Mouse (Mus musculus): ENCODE measurements around the gene Far2.

Far2 gene

DNA sequence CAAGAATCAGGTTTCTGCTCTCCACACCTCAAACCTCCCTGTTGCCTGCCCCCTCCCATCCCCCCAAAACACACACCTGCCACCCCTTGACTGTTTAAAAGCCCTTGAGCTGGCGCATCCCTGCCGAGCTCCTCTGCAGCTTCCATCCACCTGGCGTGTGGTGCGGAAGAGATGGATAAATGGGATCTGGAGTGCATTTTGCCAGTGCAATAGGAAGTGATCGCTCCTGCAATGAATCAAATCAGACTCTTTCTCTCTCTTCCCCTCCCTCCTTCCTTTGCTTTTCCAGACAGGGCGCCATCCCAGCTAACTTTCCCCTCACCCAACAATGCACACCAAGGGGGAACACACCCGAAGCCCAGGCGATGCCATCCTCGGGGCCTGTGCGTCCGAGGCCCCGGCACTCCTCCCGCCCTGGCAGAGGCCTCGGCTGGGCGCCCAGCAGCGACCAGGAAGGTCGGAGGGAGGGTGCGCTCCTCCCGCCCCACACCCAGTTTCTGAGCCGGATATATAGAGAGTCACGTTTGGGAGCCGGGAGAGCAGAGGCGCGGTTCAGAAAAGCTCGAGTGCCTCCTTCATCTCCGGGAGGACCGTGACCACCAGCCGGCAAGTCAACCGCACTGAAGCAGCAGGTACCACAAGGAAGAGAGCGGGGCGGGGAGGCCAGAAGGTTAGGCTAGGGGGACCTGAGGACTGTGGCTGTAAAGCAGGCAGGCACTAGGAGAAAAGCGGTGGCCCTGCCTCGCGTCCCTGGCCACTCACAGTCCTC is at the start of gene Far2:
TSS of gene Far2 (plus strand) at position 379 of the 769 bp plus-strand sequence.
- no peak for DNase-seq (ENCODE audit: low read depth, low spot score)

DNA sequence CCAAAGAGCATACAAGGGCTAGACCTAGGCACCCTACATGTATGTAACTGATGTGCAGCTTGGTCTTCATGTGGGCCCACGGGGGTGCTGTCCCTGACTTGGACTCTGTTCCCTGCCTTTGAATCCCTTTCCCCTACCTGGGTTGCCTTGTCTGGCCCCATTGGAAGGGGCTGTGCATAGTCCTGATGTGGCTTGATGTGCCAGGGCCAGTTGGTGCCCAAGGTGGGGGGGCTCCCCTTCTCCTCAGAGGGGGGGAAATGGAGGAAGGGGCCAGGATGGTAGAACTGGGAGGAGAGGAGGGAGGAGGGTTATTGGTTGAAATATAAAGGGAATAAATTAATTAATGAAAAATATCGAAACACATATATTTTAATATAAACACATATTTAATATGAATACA is 46.6 kb upstream of the Far2 start:
- no peak for DNase-seq (ENCODE audit: low read depth, low spot score)

DNA sequence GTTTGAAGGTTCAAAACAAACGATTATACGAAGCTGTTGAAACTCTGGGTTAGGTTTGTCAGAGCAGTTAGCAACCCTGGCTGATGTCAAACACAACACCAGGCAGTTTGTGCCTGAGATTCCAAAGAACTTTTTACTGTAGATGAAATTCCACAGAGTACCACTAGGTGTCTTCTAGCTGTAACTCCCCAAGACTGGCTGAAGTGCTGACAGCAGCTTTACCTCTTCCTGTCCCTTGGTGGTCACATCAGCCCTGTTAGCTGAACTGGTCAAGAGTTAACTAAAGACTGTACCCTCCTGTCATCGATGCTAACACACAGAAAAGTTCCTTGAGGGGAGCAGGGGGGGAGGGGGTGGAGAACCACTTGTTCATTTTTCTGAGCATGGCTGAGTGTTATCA is 46.0 kb upstream of the Far2 start:
- DNase-seq (ENCODE audit: low read depth, low spot score) = peak; percentile 17

DNA sequence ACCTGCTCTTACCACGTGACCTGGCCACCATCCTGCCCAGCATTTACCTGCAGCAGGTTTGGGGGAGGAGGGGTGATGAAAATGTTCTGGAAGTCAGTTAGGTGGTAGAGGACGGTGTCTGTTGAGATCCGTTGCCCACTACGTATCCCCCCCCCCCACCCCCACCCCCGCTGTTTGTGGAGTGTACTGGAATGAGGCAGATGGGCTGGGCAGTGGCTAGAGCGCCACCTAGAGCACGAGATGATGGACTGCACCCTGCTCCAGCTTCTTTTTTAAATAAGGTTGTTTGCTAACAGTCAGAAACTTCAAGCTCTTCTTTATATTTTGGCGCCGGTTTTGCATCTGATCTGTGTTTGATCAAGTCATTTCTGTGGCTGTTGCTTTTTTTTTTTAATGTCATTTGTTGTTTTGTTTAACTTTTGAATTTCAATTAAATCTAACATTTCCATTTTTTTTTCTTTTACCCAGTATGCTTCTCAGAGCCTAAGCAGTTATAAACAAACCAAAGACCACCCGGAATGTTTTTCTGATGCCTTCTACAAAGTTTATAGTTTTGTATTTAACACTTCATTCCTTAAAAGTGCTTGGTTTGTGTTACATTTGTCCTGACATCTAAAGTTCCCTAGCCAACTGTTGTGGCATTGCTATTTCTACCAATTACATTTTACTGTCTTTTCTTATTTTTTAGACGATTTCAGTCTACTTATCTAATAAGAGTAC is 40.8 kb upstream of the Far2 start:
- DNase-seq (ENCODE audit: low read depth, low spot score) = no peak

DNA sequence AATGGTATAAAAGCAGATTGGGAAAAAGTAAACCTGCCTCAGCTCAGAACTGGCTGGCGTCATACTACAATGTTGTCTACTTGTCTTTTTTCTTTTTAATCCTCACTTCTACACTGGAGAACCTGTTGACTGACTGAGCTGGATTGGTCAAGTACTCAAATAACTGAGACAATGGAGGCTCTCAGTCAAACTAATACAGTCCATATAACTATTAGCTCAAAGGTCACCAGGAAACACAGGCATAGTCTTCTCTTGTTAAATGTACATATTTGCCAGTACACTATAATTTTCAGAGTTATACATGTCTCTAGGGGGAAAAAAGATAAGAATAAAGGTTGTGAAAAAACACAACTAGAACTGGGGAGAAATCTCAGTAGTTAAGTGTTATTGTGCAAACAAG is 6.3 kb upstream of the Far2 start:
- DNase-seq (ENCODE audit: low read depth, low spot score) = no peak

DNA sequence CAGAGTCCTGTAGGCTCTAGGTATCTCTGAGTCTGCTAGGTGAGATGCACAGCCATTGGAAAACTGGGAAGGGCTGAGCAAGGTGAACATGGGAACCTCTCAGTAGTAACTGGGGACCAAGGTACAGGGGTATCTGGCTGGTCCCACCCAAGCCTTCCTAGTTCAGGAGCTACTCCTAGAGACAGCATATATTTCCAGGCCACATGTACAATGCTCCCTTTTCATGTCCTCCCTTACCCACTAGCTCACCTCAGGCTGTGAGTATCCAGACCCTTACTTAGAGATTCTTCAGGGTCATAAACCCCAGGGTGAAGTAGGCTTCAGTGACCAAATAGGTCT is 560 bp downstream of the Far2 start:
- DNase-seq (ENCODE audit: low read depth, low spot score) = no peak

DNA sequence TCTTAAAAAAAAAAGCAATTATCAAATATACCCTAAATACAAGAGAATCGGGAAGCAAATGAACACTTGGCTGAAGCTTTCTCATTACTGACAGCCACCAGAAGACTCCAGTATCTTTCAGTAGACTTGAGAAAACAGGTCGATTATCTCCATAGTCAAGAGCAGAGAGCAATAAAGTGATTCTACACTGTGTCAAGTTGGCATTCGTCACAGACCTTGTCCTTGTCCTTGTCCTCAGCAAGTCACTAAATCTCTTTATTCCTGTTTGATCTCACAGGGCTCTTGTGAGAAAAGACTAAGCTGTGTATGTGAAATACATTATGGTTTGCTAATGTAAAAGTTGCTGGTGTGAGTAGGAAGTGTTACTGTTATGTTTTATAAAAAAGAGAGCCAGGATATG is 16.1 kb downstream of the Far2 start:
- no peak for DNase-seq (ENCODE audit: low read depth, low spot score)

DNA sequence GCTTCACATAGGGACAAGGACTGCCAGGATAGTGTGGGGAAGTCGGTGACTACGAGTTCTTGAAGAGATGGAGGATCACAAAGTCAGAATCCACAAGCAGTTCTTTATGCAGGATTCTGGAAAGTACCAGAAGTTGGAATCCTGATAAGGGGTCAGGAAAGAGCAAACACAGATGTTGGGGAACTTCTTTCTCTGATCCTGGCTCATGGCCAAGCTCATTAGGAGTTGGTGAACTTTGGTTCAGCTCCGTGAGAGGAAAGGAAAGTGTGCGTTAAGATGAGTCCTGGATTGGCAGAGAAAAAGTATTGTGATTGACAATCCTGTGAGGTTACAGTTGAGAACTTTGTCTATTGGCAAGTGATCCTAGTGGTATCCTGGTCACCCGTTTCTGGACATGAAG is 19.2 kb downstream of the Far2 start:
- DNase-seq (ENCODE audit: low read depth, low spot score) = no peak

DNA sequence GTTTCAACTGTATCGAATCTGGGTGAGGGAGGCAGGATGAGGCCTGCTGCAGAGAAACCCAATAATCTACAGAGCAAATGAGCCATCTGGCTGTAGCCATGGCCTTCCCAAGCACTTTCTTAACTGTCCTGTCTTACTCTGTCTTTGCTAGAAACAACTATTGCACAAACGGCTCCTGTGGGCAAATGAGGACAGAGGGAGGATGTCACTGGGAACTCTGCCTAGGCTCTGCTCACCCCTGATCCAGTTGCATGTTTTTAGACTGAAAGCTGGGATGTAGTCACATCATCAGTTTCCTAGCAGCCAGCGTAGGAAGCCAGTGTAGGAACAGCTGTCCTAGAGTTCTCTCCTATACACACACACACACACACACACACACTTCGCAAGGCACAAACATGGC is 21.7 kb downstream of the Far2 start:
- no peak for DNase-seq (ENCODE audit: low read depth, low spot score)

DNA sequence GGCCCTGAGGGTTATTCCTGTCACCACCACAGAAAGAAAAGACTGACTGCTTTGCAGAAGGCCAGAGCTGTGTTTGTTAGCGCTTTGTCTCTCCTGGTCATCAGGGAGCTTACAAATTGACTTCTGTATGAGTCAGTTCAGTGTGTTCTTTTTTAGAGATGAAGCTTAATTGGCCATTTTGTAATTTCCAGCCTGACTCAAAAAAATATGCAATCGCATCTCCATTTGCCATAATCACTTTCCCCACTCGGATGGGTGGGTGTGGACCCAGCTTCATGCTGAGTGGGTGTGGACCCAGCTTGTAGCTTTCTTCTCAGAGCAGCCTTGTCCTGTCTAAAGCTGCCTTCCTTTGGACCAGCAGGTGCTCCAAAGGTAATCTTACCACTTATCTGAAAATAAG is 26.5 kb downstream of the Far2 start:
- no peak for DNase-seq (ENCODE audit: low read depth, low spot score)

DNA sequence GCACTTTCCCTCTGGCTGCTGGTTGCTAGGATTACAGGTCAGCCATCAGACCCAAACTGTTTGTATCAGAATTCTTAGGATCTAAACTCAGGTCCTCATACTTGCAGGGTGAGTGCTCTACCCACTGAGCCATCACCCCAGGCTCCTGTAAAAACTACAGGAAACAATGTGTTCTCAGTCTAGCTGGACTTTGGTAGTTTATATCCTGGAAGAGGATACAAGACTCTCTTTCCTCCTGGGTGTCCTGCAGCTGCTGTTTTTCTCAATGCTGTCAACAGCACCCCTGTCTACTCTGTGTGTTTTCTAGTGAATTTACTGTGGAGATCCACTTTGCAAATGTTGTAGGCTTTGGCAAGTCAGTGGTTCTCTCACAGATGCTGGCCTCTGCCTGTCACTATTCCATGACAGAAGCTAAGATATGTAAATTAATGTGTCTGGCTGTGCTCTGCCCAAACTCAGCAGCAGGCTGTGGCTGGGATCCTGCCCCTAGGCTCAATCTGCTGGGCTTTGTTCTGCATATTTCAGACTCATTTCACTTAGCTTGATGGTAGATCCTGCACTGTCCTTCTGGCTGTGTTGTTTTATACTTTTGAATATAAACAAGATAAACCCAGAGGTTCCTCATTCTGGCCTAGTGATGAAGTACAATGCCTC is 27.3 kb downstream of the Far2 start:
- no peak for DNase-seq (ENCODE audit: low read depth, low spot score)

DNA sequence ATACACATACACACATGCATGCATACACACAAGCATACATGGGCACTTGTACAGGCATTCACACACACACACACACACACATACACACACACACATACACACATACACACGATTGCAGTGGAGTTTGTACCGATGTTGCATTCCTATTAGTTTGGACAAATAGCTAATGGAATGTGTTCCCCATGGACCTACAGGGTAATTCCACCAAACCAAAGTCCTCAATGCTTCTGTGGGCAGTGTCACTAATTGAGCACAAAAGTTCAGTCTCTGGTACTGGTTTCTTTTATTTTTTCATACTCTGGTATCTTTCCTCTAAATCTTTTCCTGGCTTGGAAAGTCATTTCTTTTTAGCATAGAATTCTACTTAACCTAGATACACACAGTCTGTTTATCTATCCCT is 36.8 kb downstream of the Far2 start:
- no peak for DNase-seq (ENCODE audit: low read depth, low spot score)

DNA sequence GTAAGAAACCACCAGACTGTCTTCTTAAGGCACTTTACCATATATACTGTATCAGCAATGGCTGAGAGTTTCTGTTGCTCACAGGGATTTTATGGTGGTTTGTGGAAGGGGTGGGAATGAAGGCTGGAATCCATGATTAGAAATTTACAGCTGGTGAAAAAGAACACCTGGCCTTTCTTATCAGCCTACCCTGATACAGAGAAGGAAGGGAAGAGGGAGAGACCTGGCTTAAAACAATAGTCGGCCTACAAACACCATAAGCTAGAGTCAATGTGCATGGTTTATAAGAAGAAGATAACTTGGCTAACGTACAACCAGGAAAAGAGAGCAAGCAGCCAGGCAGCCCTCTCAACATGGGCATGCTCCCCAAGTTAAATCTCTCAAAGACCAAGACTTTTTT is 37.3 kb downstream of the Far2 start:
- DNase-seq (ENCODE audit: low read depth, low spot score) = no peak

DNA sequence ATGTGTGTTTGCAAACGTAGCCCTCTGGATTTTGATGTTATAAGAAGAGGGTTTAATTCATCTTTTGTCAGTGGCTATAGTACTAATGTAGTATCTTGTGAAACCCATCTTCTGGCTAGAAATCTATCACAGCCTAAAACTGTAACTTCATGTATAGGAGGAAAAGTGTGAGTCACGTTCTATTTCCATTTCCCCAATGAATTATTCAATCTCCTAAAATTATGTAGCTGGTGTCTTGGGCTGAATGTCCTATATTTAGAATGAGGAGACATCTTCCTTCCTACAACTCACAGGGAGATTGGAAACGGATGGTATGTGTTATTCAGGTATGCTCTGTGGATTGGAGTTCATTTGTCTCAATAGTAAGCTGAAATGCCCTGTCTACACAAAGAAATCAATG is 50.0 kb downstream of the Far2 start:
- DNase-seq (ENCODE audit: low read depth, low spot score) = no peak

DNA sequence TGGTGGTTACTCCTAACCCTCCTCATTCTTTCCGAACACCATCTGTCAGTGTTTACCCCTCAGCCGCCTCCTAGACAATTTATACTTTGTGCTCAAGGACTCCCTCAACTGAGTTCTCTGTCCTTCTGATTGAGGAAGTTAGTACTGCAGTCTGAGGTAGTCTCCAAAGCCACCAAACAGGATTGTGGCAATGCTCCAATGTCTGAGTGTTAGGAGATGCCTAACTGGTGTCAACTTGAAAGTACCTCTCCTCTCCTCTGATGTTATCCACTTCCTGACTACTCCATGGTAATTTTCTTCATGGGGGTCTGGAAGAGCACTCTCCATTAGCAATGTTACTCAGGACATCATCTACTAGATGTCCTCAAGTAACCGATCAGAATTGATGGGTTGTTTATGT is 54.9 kb downstream of the Far2 start:
- DNase-seq (ENCODE audit: low read depth, low spot score) = no peak

DNA sequence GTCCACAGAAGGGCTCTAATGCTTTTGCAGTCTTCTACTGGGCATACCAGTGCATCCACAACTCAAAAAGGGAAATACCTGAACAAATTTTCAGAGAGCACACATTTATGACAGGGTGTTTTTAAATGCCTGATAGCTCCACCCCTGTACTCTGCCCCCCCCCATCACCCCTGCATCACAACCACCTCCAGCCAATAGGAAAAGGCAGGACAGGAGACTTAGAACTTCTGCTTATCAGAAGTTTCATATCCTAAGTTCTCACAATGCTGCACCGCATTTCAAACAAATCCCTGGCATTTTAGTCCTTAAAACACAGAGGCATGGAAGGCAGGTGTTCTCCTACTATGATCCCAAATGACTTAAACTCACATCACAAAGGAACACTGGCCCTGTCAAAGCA is 55.4 kb downstream of the Far2 start:
- no peak for DNase-seq (ENCODE audit: low read depth, low spot score)

DNA sequence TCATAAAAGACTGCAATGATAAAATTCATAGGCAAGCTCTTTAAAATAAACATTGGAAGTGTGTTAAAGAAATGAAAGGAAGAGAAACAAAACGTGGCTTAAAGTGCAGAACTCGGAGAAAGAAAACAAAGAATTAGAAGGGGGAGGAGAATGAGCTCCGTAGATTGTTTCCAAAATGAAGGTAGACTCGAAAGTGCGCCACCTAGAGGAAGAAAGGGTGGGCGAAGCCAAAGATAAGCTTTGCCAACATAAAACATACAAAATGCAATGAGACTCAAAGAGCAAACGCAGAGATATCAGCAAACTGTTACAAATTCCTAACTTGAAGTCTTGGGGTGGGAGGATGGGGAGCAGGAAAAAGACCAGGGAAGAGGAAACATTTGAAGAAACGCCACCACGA is 57.2 kb downstream of the Far2 start:
- DNase-seq (ENCODE audit: low read depth, low spot score) = peak; percentile 8

DNA sequence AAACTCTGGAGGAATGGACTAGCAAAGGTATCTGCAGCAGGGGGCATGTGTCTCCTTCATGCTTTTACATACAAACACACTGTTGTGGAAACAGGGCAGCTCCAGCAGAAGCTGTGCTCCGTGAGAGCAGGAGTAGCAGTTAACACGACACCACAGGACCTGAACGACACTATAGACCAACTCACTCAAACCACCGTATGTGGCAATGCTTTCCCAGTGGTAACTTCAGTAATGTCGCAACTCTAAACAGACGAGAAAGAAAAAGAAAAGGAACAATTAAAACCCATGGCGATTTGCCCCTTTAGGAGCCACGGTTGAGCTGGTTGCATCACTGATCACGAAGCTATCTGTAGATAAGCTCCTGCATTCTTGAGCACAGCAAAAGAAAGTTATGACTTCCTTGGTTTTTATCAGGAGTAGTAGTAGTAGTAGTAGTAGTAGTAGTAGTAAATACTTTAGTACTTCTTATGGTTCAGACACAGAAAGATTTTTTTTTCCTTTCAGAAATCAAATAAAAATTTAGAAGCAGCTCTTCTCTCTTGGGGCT is 58.7 kb downstream of the Far2 start:
- no peak for DNase-seq (ENCODE audit: low read depth, low spot score)

DNA sequence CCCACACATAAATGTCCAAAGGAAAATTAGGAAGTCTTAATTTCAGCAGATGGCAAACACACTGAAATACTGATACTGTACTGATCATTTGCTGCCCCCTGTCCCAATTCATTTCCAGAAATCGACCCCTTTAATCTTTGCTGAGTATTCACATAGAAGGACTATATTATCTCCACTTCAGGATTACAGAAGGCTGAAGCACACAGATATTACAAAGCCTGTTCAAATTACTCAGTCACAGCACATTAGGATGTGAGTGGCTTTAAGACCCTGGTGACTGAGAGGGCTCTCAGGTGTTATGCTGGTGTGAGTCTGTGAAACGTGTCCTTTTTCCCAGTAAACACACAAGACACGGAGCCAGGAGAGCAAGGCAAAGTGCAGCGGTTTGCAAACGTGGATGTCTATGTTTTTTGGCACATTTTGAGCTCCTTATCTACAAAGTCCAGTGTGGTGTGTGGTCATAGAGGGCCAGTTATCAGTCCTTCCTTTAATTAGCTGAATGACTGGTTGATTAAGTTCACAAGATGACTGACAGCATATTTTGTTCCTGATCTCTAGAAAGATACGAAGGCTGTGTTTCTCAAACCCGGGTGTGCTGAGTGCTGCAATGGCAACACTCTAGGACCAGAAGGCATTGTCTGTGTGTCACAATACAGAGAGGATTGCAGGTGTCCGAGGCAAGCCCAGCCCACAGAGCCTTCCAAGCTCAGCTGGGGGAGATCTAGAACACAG is 61.8 kb downstream of the Far2 start:
- DNase-seq (ENCODE audit: low read depth, low spot score) = no peak

DNA sequence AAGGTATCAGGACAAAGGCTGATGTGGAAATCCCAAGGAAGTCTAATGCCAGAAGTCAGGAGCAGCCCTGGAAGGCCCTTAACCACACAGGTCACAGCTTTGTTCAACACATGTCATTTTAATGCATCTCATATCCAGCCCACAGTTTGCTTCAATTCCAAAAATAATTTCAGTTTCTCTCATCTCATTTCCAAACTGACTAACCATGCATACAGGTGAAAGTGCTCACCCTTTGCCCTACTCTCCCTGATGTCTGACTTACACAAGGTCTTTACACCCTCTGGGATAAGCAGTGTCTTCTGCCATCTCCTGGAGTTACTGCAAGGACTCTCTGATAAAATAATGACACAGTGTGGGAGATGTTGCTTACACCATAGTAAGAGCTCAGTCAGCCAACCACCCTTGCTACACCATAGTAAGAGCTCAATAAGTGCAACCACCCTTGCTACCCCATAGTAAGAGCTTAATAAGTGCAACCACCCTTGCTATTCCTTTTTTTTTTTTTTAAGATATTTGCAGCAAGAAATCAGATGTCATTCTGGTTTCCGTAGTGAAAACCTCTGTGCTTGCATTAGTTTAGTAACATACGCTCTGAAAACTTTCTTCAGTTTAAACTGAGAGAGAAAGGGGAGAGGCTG is 64.1 kb downstream of the Far2 start:
- no peak for DNase-seq (ENCODE audit: low read depth, low spot score)

DNA sequence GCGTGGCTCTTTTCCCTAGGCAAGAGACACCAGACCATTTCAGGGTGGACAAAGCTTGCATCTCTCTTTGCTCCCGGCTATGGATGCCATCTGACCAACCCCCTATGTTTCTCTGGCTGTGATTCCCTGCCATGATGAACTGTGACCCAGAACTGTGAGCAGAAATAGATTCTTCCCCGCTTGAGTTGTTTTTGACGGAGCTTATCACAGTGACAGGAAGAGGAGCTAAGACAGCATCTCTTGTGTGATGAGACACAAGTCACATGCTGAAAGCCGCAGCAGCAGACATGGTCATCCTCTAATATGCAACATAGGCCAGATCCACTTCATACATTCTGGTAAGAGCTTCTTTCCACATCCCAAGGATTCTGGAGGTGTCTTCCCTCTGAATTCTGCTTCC is 69.3 kb downstream of the Far2 start:
- DNase-seq (ENCODE audit: low read depth, low spot score) = no peak

DNA sequence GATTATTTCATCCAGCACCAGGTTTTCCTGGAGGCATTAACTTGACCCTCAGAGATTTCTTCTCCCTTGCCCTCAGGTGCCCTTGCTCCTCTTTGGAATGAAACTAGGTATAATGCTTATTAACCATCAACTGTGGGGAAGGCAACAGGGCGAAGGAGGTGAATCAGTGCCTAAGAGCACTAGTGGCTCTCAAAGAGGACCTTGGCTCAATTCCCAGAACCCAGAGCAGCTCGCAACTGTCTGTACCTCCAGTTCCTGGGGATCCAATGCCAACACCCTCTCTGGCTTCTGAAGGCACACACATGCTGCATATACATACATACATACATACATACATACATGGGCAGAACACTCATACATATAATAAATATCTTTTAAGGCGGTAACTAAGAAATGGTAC is 69.8 kb downstream of the Far2 start:
- DNase-seq (ENCODE audit: low read depth, low spot score) = no peak
